22 mouse cellular contexts compared by ENCODE assay signal in genomic region chr5:125076183-125076582, GRCm38 (mm10).
A peak's percentile ranks its signal among the peaks of the same experiment; 100 is the strongest.
DNase-seq lines count a peak whose midpoint lies in the region; ATAC-seq and TF ChIP-seq lines count a peak whose summit lies in the region.
"Had no signal": no experiment of that assay in that cellular context is flagged by ENCODE, and none has a peak within 500 bp of the region (broad histone marks: within the 10 kb centered on the region; RNA-seq: fewer than 3 reads in every experiment).

No protein-coding gene starts in this region.

- no peak for ATAC-seq in heart, embryonic 16.5 days (replicated peaks; ENCODE audit: extremely low read depth, insufficient read depth, low FRiP score)
- ATAC-seq in stomach, embryonic 16.5 days (ENCODE audit: insufficient read depth, low FRiP score) = no peak
- no peak for ATAC-seq in stomach, postnatal 0 days (ENCODE audit: low FRiP score, low TSS enrichment)
- no peak for ATAC-seq in midbrain, embryonic 13.5 days
- ATAC-seq: forebrain, embryonic 15.5 days; intestine, embryonic 15.5 days had no signal

- peak overlapping the region; percentile 48 for H3K27ac ChIP-seq in gastrocnemius, adult 2 months
- peak overlapping the region; percentile 24; the same call in 1 of the 2 replicates for H3K27ac ChIP-seq in heart, embryonic 16.5 days (ENCODE audit: low read length)
- H3K27ac ChIP-seq in stomach, embryonic 16.5 days (ENCODE audit: low read length) = 0 out of 2 replicates have a peak overlapping the region, but pooled peaks have one; percentile 11
- H3K27ac ChIP-seq in stomach, postnatal 0 days (replicated peaks) = no peak overlapping the region
- H3K27ac ChIP-seq in midbrain, embryonic 13.5 days = no peak overlapping the region
- H3K27ac ChIP-seq: forebrain, embryonic 15.5 days; hindbrain, embryonic 14.5 days; intestine, embryonic 15.5 days; kidney, postnatal 0 days; limb, embryonic 13.5 days; liver, embryonic 14.5 days; lung, embryonic 15.5 days; midbrain, embryonic 10.5 days; neural tube, embryonic 12.5 days had no signal

- H3K9me3 ChIP-seq in heart, embryonic 16.5 days (replicated peaks; ENCODE audit: control insufficient read depth, low read length) = no peaks in the 10 kb centered on the region
- H3K9me3 ChIP-seq in stomach, embryonic 16.5 days (replicated peaks; ENCODE audit: control insufficient read depth, low read length) = no peaks in the 10 kb centered on the region
- H3K9me3 ChIP-seq in stomach, postnatal 0 days (ENCODE audit: control insufficient read depth, low read length) = no peaks in the 10 kb centered on the region
- no peaks in the 10 kb centered on the region for H3K9me3 ChIP-seq in midbrain, embryonic 13.5 days
- H3K9me3 ChIP-seq: forebrain, embryonic 15.5 days; intestine, embryonic 15.5 days; limb, embryonic 13.5 days; lung, embryonic 15.5 days; midbrain, embryonic 10.5 days; neural tube, embryonic 12.5 days had no signal

- peaks cover 18% of the 10 kb centered on the region for H3K36me3 ChIP-seq in heart, embryonic 16.5 days (ENCODE audit: control insufficient read depth, insufficient read depth)
- H3K36me3 ChIP-seq in stomach, embryonic 16.5 days (ENCODE audit: control insufficient read depth, insufficient read depth, low read length) = peaks cover 7% of the 10 kb centered on the region
- H3K36me3 ChIP-seq in stomach, postnatal 0 days (ENCODE audit: control insufficient read depth, insufficient read depth, low read length) = peaks cover 12% of the 10 kb centered on the region
- peaks cover 55% of the 10 kb centered on the region for H3K36me3 ChIP-seq in midbrain, embryonic 13.5 days

- no peaks in the 10 kb centered on the region for H3K27me3 ChIP-seq in heart, embryonic 16.5 days (ENCODE audit: control insufficient read depth, insufficient read depth, low read length)
- H3K27me3 ChIP-seq in stomach, embryonic 16.5 days (ENCODE audit: control insufficient read depth, insufficient read depth, low read length) = no peaks in the 10 kb centered on the region
- H3K27me3 ChIP-seq in stomach, postnatal 0 days (ENCODE audit: control insufficient read depth, insufficient read depth, low read length) = no peaks in the 10 kb centered on the region
- H3K27me3 ChIP-seq in midbrain, embryonic 13.5 days = no peaks in the 10 kb centered on the region
- H3K27me3 ChIP-seq: forebrain, embryonic 15.5 days; intestine, embryonic 15.5 days; limb, embryonic 13.5 days; lung, embryonic 15.5 days; neural tube, embryonic 12.5 days had no signal

- no peak for TF ChIP-seq CTCF in gastrocnemius, adult 2 months (IDR thresholded peaks at IDR 0.05)
- TF ChIP-seq CTCF in stomach, postnatal 0 days (IDR thresholded peaks at IDR 0.05; ENCODE audit: low read depth) = no peak

- no peak overlapping the region for H3K4me2 ChIP-seq in heart, embryonic 16.5 days (ENCODE audit: low read depth, low read length)
- no peak overlapping the region for H3K4me2 ChIP-seq in stomach, embryonic 16.5 days (ENCODE audit: low read depth, low read length)
- no peak overlapping the region for H3K4me2 ChIP-seq in stomach, postnatal 0 days (replicated peaks; ENCODE audit: low read depth)
- no peak overlapping the region for H3K4me2 ChIP-seq in midbrain, embryonic 13.5 days (replicated peaks)
- H3K4me2 ChIP-seq: forebrain, embryonic 15.5 days; hindbrain, embryonic 14.5 days; intestine, embryonic 15.5 days; limb, embryonic 13.5 days; lung, embryonic 15.5 days; neural tube, embryonic 12.5 days had no signal

- no peak for TF ChIP-seq EP300 in stomach, postnatal 0 days (optimal IDR thresholded peaks at IDR 0.05)

- WGBS in heart, embryonic 16.5 days = 51% methylated on average over 9 of the region's 9 CpGs
- 70% methylated on average over 9 of the region's 9 CpGs for whole genome bisulfite sequencing in stomach, embryonic 16.5 days
- 60% methylated on average over 9 of the region's 9 CpGs for WGBS in stomach, postnatal 0 days
- WGBS in midbrain, embryonic 13.5 days = 84% methylated on average over 9 of the region's 9 CpGs

- H3K9ac ChIP-seq in heart, embryonic 16.5 days (ENCODE audit: low read length) = peak overlapping the region; percentile 18; the same call in 1 of the 2 replicates
- H3K9ac ChIP-seq in stomach, embryonic 16.5 days (ENCODE audit: low read length) = no peak overlapping the region
- no peak overlapping the region for H3K9ac ChIP-seq in stomach, postnatal 0 days (ENCODE audit: low read length)
- H3K9ac ChIP-seq in midbrain, embryonic 13.5 days (replicated peaks) = no peak overlapping the region
- H3K9ac ChIP-seq: forebrain, embryonic 15.5 days; hindbrain, embryonic 14.5 days; intestine, embryonic 15.5 days; limb, embryonic 13.5 days; liver, embryonic 14.5 days; lung, embryonic 15.5 days; neural tube, embryonic 12.5 days had no signal

- DNase-seq in gastrocnemius, adult 2 months = peak; percentile 34
- no peak for DNase-seq in gastrocnemius, adult 8-10 months (ENCODE audit: low spot score in 2 of 2)
- no peak for DNase-seq in heart, postnatal 36 days
- DNase-seq in stomach, postnatal 0 days (ENCODE audit: low spot score) = no peak
- no peak for DNase-seq in frontal cortex, postnatal 10 days (ENCODE audit: low spot score in 2 of 2)
- DNase-seq: adrenal gland, postnatal 36 days; cerebellum, adult 11-12 months; cerebellum, postnatal 25 days; lung, postnatal 4 days had no signal

- intact Hi-C loops in gastrocnemius, adult 2 months (cut with DNase I) = no loop called here
- intact Hi-C loops in heart, postnatal 36 days (cut with DNase I) = no loop called here

- H3K4me3 ChIP-seq in gastrocnemius, adult 2 months = no peak overlapping the region
- H3K4me3 ChIP-seq in heart, embryonic 16.5 days (ENCODE audit: low read length) = no peak overlapping the region
- no peak overlapping the region for H3K4me3 ChIP-seq in stomach, embryonic 16.5 days (replicated peaks; ENCODE audit: low read length)
- no peak overlapping the region for H3K4me3 ChIP-seq in stomach, postnatal 0 days (ENCODE audit: low read depth, low read length)
- H3K4me3 ChIP-seq in midbrain, embryonic 13.5 days (replicated peaks) = no peak overlapping the region
- H3K4me3 ChIP-seq: erythroblast, embryonic 14.5 days; forebrain, embryonic 15.5 days; intestine, embryonic 15.5 days; limb, embryonic 13.5 days; lung, embryonic 15.5 days; midbrain, embryonic 10.5 days; neural tube, embryonic 12.5 days had no signal

- peaks cover 52% of the 10 kb centered on the region for H3K4me1 ChIP-seq in heart, embryonic 16.5 days (ENCODE audit: control insufficient read depth, insufficient read depth, low read length)
- peaks cover 30% of the 10 kb centered on the region for H3K4me1 ChIP-seq in stomach, embryonic 16.5 days (ENCODE audit: control insufficient read depth, insufficient read depth, low read length)
- H3K4me1 ChIP-seq in stomach, postnatal 0 days (replicated peaks; ENCODE audit: control insufficient read depth, insufficient read depth) = peaks cover 15% of the 10 kb centered on the region
- peaks cover 11% of the 10 kb centered on the region; the same call in 1 of the 2 replicates for H3K4me1 ChIP-seq in midbrain, embryonic 13.5 days (replicated peaks)

Comparison
In these comparisons a context has a peak if more than half of its experiments do, and no peak if none do; other contexts are left out.
1. H3K27ac ChIP-seq: peak in gastrocnemius, adult 2 months (single experiment), heart, embryonic 16.5 days (single experiment) and stomach, embryonic 16.5 days (single experiment); none in stomach, postnatal 0 days (single experiment) and midbrain, embryonic 13.5 days (single experiment).